Mouse (Mus musculus) adrenal gland, adult 8-10 months (tissue): ENCODE results near the gene Uox. TPM values are rescaled to one million over a fixed set of nuclear protein-coding genes. Genes with fewer than 3 reads are reported as not detected.
A peak's percentile ranks its signal among the peaks of the same experiment; 100 is the strongest.

Experiments used
- DNase-seq: peaks from one replicate; pipeline ENCODE4 v3.0.0; 2022
- total RNA-seq, 4 experiments: library from RNA; stranded (reverse); gene quantifications; 2 replicates each; pipeline ENCODE4 v1.2.4; 2022

Uox gene
- total RNA-seq, 4 experiments from 2014 or later: 0.23 to 0.70 TPM; not detected in 2

- DNase-seq: no peak
These were observed 58.2 kb downstream of the Uox start for GRCm38 (mm10) chr3:146628227-146628982.

GRCm38 (mm10) chr3:146632506-146632905 is 62.3 kb downstream of the Uox start:
- DNase-seq: no peak

GRCm38 (mm10) chr3:146641818-146642427 is 71.7 kb downstream of the Uox start:
- DNase-seq: no peak

GRCm38 (mm10) chr3:146649311-146649894 is 79.2 kb downstream of the Uox start:
- DNase-seq: no peak

- DNase-seq: no peak
These were observed 80.5 kb downstream of the Uox start for GRCm38 (mm10) chr3:146650716-146651115.

GRCm38 (mm10) chr3:146651217-146651616 is 81.0 kb downstream of the Uox start, which contains the start of gene 4930503B20Rik:
Gene 4930503B20Rik, minus strand, starts transcription at chr3:146651317.
- no peak for DNase-seq

- peak; percentile 58 for DNase-seq
These were observed 82.2 kb downstream of the Uox start for GRCm38 (mm10) chr3:146652431-146652830.

GRCm38 (mm10) chr3:146653692-146654091 is 83.5 kb downstream of the Uox start:
- no peak for DNase-seq

- no peak for DNase-seq
These were observed 84.9 kb downstream of the Uox start for GRCm38 (mm10) chr3:146655111-146655577.

GRCm38 (mm10) chr3:146657433-146657832 is 87.2 kb downstream of the Uox start:
- peak; percentile 42 for DNase-seq

- no peak for DNase-seq
These were observed 87.9 kb downstream of the Uox start for GRCm38 (mm10) chr3:146658061-146658639.

GRCm38 (mm10) chr3:146659321-146659720 is 89.1 kb downstream of the Uox start:
- DNase-seq: peak; percentile 20

GRCm38 (mm10) chr3:146661001-146661400 is 90.8 kb downstream of the Uox start:
- no peak for DNase-seq

- no peak for DNase-seq
These were observed 91.7 kb downstream of the Uox start for GRCm38 (mm10) chr3:146661907-146662306.

GRCm38 (mm10) chr3:146671121-146671520 is 100.9 kb downstream of the Uox start:
- no peak for DNase-seq

- DNase-seq: no peak
These were observed 104.9 kb downstream of the Uox start for GRCm38 (mm10) chr3:146675101-146675500.

GRCm38 (mm10) chr3:146676193-146676592 is 106.0 kb downstream of the Uox start:
- no peak for DNase-seq

- no peak for DNase-seq
These were observed 109.4 kb downstream of the Uox start for GRCm38 (mm10) chr3:146679646-146680045.

- no peak for DNase-seq
These were observed 110.4 kb downstream of the Uox start for GRCm38 (mm10) chr3:146680625-146681024.

- DNase-seq: no peak
These were observed 111.5 kb downstream of the Uox start for GRCm38 (mm10) chr3:146681696-146682095.
